Mouse (Mus musculus) kidney, adult 2 months (tissue): Measurements from ENCODE around the gene Pml.

ENCODE experiments used
- CTCF ChIP-seq: fragments of 200-500 bp; conservative IDR thresholded peaks from 2 replicates; pipeline ENCODE4 v1.5.1; 2011; ENCODE audit warnings: low read depth, mild to moderate bottlenecking, control low read depth, low read length, moderate library complexity, mixed read lengths; ENCODE audit not compliant: insufficient read depth, insufficient read length
- POLR2A ChIP-seq: fragments of 200-500 bp; IDR thresholded peaks from one replicate; pipeline ENCODE4 v1.6.1; 2011; ENCODE audit warnings: low read depth, low read length, control low read depth

DNA sequence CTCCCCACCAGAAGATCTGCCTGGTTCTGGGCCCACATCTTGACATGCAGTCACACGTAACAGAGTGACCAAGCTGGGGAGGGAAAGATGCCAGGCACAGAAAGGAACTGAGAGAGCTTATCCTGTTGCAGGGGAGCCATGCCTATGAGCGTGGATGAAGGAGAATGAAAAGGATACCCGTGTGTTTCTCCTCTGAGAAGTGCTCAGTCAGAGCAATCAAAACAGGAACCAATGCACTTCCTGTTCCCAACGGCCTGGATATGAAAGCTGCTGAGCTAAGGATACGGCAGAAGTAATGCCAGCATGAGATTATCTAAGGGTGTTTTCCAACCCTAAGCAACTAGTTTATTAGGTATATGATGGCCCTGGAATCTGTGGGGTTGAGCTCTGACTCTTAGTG, 17.2 kb downstream of the Pml start:
- TF ChIP-seq CTCF (no peak), POLR2A (no peak)
